Mouse (Mus musculus): ENCODE results near the gene Chd4. TPM values are rescaled to one million over a fixed set of nuclear protein-coding genes. Genes with fewer than 3 reads are reported as not detected.

The Chd4 gene
- polyA plus RNA-seq, 1 experiment from 2014 or later, result 87.5 TPM

DNA sequence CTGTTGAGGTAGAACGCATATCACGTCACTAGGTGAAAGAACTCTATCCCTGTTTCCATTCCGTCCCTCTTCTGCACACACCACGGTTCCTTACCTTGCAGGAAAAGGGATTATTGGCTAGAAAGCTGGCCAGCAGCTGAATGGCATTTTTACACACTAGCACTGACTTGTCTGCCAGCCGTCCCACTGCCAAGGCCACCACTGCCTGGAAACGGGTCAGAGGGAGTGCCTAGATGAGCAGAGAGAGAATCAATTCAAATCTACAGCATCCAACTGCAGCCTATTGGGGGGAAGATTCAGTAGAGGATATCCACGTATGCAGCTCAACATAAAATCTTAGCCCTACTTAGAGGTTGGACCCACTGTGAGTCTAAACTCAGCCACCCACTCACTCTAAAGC, 83.8 kb downstream of the Chd4 start:
- no peak overlapping the region for H3K4me3 ChIP-seq (replicated peaks)
- no peaks in the 10 kb centered on the region for H3K27me3 ChIP-seq (replicated peaks)
- no peaks in the 10 kb centered on the region for H3K9me3 ChIP-seq (replicated peaks)
- H3K36me3 ChIP-seq, result peaks cover 89% of the 10 kb centered on the region
- 91% methylated on average over 7 of the region's 7 CpGs for WGBS
- no peak for ATAC-seq (ENCODE audit: low FRiP score)
- H3K4me2 ChIP-seq, result no peak overlapping the region
- no peaks in the 10 kb centered on the region for H3K4me1 ChIP-seq
- H3K9ac ChIP-seq (replicated peaks), result no peak overlapping the region
- H3K27ac ChIP-seq (replicated peaks), result no peak overlapping the region

Small RNA genes within 50 kb of the gene (microRNA-seq; reads per million reads assigned to microRNA genes)
- not detected for gene Mir7045

Other genes with a start within 250 kb of the Chd4 start
- gene P3h3, start 238.2 kb upstream of the Chd4 start, polyA plus RNA-seq (2015; fragmentation: Nextera tagmentation; extraction: Ambion mirVana), result 22.2 and 24.0 TPM in 2 replicates
- gene Gpr162, start 232.0 kb upstream of the Chd4 start, polyA plus RNA-seq (2015; fragmentation: Nextera tagmentation; extraction: Ambion mirVana), result 28.9 and 33.8 TPM in 2 replicates
- 0.17 and 0.61 TPM in 2 replicates for gene Cd4, start 207.8 kb upstream of the Chd4 start, polyA plus RNA-seq (2015; fragmentation: Nextera tagmentation; extraction: Ambion mirVana)
- 3.2 and 3.5 TPM in 2 replicates for gene Lag3, start 184.3 kb upstream of the Chd4 start, polyA plus RNA-seq (2015; fragmentation: Nextera tagmentation; extraction: Ambion mirVana)
- 637 and 745 TPM in 2 replicates for gene Ptms, start 175.9 kb upstream of the Chd4 start, polyA plus RNA-seq (2015; fragmentation: Nextera tagmentation; extraction: Ambion mirVana)
- 543 and 603 TPM in 2 replicates for gene Mlf2, start 164.6 kb upstream of the Chd4 start, polyA plus RNA-seq (2015; fragmentation: Nextera tagmentation; extraction: Ambion mirVana)
- 95.4 and 112 TPM in 2 replicates for gene Cops7a, start 130.4 kb upstream of the Chd4 start, polyA plus RNA-seq (2015; fragmentation: Nextera tagmentation; extraction: Ambion mirVana)
- gene Pianp, start 99.3 kb upstream of the Chd4 start, polyA plus RNA-seq (2015; fragmentation: Nextera tagmentation; extraction: Ambion mirVana), result 59.4 and 72.4 TPM in 2 replicates
- 18.5 and 19.5 TPM in 2 replicates for gene Zfp384, start 86.8 kb upstream of the Chd4 start, polyA plus RNA-seq (2015; fragmentation: Nextera tagmentation; extraction: Ambion mirVana)
- gene Ing4, start 56.2 kb upstream of the Chd4 start, polyA plus RNA-seq (2015; fragmentation: Nextera tagmentation; extraction: Ambion mirVana), result 129 and 133 TPM in 2 replicates
- gene Acrbp, start 46.3 kb upstream of the Chd4 start, polyA plus RNA-seq (2015; fragmentation: Nextera tagmentation; extraction: Ambion mirVana), result 17.3 and 21.5 TPM in 2 replicates
- 1.0 and 1.2 TPM in 2 replicates for gene Lpar5, start 28.1 kb upstream of the Chd4 start, polyA plus RNA-seq (2015; fragmentation: Nextera tagmentation; extraction: Ambion mirVana)
- 47.8 and 58.0 TPM in 2 replicates for gene Nop2, start 35.9 kb downstream of the Chd4 start, polyA plus RNA-seq (2015; fragmentation: Nextera tagmentation; extraction: Ambion mirVana)
- 20.1 and 24.6 TPM in 2 replicates for gene Iffo1, start 49.3 kb downstream of the Chd4 start, polyA plus RNA-seq (2015; fragmentation: Nextera tagmentation; extraction: Ambion mirVana)
- 1,563 and 1,690 TPM in 2 replicates for gene Gapdh, start 70.5 kb downstream of the Chd4 start, polyA plus RNA-seq (2015; fragmentation: Nextera tagmentation; extraction: Ambion mirVana)
- gene Ncapd2, start 95.7 kb downstream of the Chd4 start, polyA plus RNA-seq (2015; fragmentation: Nextera tagmentation; extraction: Ambion mirVana), result 38.2 and 56.6 TPM in 2 replicates
- gene Mrpl51, start 95.8 kb downstream of the Chd4 start, polyA plus RNA-seq (2015; fragmentation: Nextera tagmentation; extraction: Ambion mirVana), result 156 and 167 TPM in 2 replicates
- gene Vamp1, start 119.6 kb downstream of the Chd4 start, polyA plus RNA-seq (2015; fragmentation: Nextera tagmentation; extraction: Ambion mirVana), result 53.8 and 57.4 TPM in 2 replicates
- gene Tapbpl, start 135.9 kb downstream of the Chd4 start, polyA plus RNA-seq (2015; fragmentation: Nextera tagmentation; extraction: Ambion mirVana), result 7.1 and 11.9 TPM in 2 replicates
- 2.0 and 12.9 TPM in 2 replicates for gene Cd27, start 141.0 kb downstream of the Chd4 start, polyA plus RNA-seq (2015; fragmentation: Nextera tagmentation; extraction: Ambion mirVana)
- gene Tuba3a, start 190.1 kb downstream of the Chd4 start, polyA plus RNA-seq (2015; fragmentation: Nextera tagmentation; extraction: Ambion mirVana), result not detected in 2 replicates
- gene Ltbr, start 217.9 kb downstream of the Chd4 start, polyA plus RNA-seq (2015; fragmentation: Nextera tagmentation; extraction: Ambion mirVana), result 19.5 and 28.1 TPM in 2 replicates
- 0.44 and 2.6 TPM in 2 replicates for gene Scnn1a, start 224.7 kb downstream of the Chd4 start, polyA plus RNA-seq (2015; fragmentation: Nextera tagmentation; extraction: Ambion mirVana)